Mouse (Mus musculus): ENCODE results near the gene Il16. TPM values are rescaled to one million over a fixed set of nuclear protein-coding genes. Genes with fewer than 3 reads are reported as not detected.

The Il16 gene
- total and polyA plus RNA-seq, 2 experiments from 2014 or later: 3.3 to 4.3 TPM

- TF ChIP-seq EP300 (IDR thresholded peaks at IDR 0.05; ENCODE audit: low read depth): no peak
- TF ChIP-seq CTCF (IDR thresholded peaks at IDR 0.05; ENCODE audit: low read depth): no peak
- ATAC-seq (ENCODE audit: insufficient read depth, low read depth) (no peak), DNase-seq (ENCODE audit: low spot score) (no peak)
- 73% methylated on average over 1 of the region's 1 CpGs for WGBS
- Histone ChIP-seq H3K4me3 (ENCODE audit: low read depth, low read length) (no peak overlapping the region), H3K9ac (replicated peaks; ENCODE audit: low read depth, low read length) (no peak overlapping the region), H3K27me3 (ENCODE audit: control insufficient read depth, insufficient read depth, low read length) (no peaks in the 10 kb centered on the region), H3K36me3 (replicated peaks; ENCODE audit: control insufficient read depth, insufficient read depth, low read length) (no peaks in the 10 kb centered on the region), H3K9me3 (replicated peaks; ENCODE audit: control insufficient read depth, low read length) (no peaks in the 10 kb centered on the region), H3K27ac (ENCODE audit: low read depth) (no peak overlapping the region), H3K4me2 (ENCODE audit: low read depth, low read length) (no peak overlapping the region), H3K4me1 (ENCODE audit: control insufficient read depth, insufficient read depth) (no peaks in the 10 kb centered on the region)
These were observed 121.5 kb downstream of the Il16 start for GRCm38 (mm10) chr7:83624065-83624464.

- no peak overlapping the region for H3K9ac ChIP-seq (replicated peaks; ENCODE audit: low read depth, low read length)
- H3K27me3 ChIP-seq (ENCODE audit: control insufficient read depth, insufficient read depth, low read length): no peaks in the 10 kb centered on the region
- H3K9me3 ChIP-seq (replicated peaks; ENCODE audit: control insufficient read depth, low read length): no peaks in the 10 kb centered on the region
- H3K4me2 ChIP-seq (ENCODE audit: low read depth, low read length): no peak overlapping the region
- WGBS: 83% methylated on average over 6 of the region's 6 CpGs
- ATAC-seq (ENCODE audit: insufficient read depth, low read depth) (no peak), DNase-seq (ENCODE audit: low spot score) (no peak)
- H3K4me1 ChIP-seq (ENCODE audit: control insufficient read depth, insufficient read depth): no peaks in the 10 kb centered on the region
- no peak for TF ChIP-seq EP300 (IDR thresholded peaks at IDR 0.05; ENCODE audit: low read depth)
- TF ChIP-seq CTCF (IDR thresholded peaks at IDR 0.05; ENCODE audit: low read depth): no peak
- no peaks in the 10 kb centered on the region for H3K36me3 ChIP-seq (replicated peaks; ENCODE audit: control insufficient read depth, insufficient read depth, low read length)
- no peak overlapping the region for H3K27ac ChIP-seq (ENCODE audit: low read depth)
- H3K4me3 ChIP-seq (ENCODE audit: low read depth, low read length): no peak overlapping the region
These were observed 122.9 kb downstream of the Il16 start for GRCm38 (mm10) chr7:83622582-83622981.

GRCm38 (mm10) chr7:83618709-83619108, 126.8 kb downstream of the Il16 start:
- Histone ChIP-seq H3K9ac (replicated peaks; ENCODE audit: low read depth, low read length) (no peak overlapping the region), H3K4me3 (ENCODE audit: low read depth, low read length) (no peak overlapping the region), H3K4me1 (ENCODE audit: control insufficient read depth, insufficient read depth) (no peaks in the 10 kb centered on the region), H3K4me2 (ENCODE audit: low read depth, low read length) (no peak overlapping the region), H3K27ac (ENCODE audit: low read depth) (no peak overlapping the region), H3K27me3 (ENCODE audit: control insufficient read depth, insufficient read depth, low read length) (no peaks in the 10 kb centered on the region), H3K36me3 (replicated peaks; ENCODE audit: control insufficient read depth, insufficient read depth, low read length) (no peaks in the 10 kb centered on the region), H3K9me3 (replicated peaks; ENCODE audit: control insufficient read depth, low read length) (no peaks in the 10 kb centered on the region)
- ATAC-seq (ENCODE audit: insufficient read depth, low read depth): no peak
- no peak for TF ChIP-seq CTCF (IDR thresholded peaks at IDR 0.05; ENCODE audit: low read depth)
- TF ChIP-seq EP300 (IDR thresholded peaks at IDR 0.05; ENCODE audit: low read depth): no peak
- 94% methylated on average over 1 of the region's 1 CpGs for whole genome bisulfite sequencing
- DNase-seq (ENCODE audit: low spot score): no peak

- H3K4me2 ChIP-seq (ENCODE audit: low read depth, low read length): no peak overlapping the region
- TF ChIP-seq CTCF (IDR thresholded peaks at IDR 0.05; ENCODE audit: low read depth) (no peak), EP300 (IDR thresholded peaks at IDR 0.05; ENCODE audit: low read depth) (no peak)
- ATAC-seq (ENCODE audit: insufficient read depth, low read depth): no peak
- H3K27me3 ChIP-seq (ENCODE audit: control insufficient read depth, insufficient read depth, low read length): no peaks in the 10 kb centered on the region
- WGBS: 87% methylated on average over 3 of the region's 3 CpGs
- no peak overlapping the region for H3K9ac ChIP-seq (replicated peaks; ENCODE audit: low read depth, low read length)
- H3K27ac ChIP-seq (ENCODE audit: low read depth): no peak overlapping the region
- H3K4me3 ChIP-seq (ENCODE audit: low read depth, low read length): no peak overlapping the region
- DNase-seq (ENCODE audit: low spot score): no peak
- no peaks in the 10 kb centered on the region for H3K9me3 ChIP-seq (replicated peaks; ENCODE audit: control insufficient read depth, low read length)
- no peaks in the 10 kb centered on the region for H3K4me1 ChIP-seq (ENCODE audit: control insufficient read depth, insufficient read depth)
- no peaks in the 10 kb centered on the region for H3K36me3 ChIP-seq (replicated peaks; ENCODE audit: control insufficient read depth, insufficient read depth, low read length)
These were observed 129.3 kb downstream of the Il16 start for GRCm38 (mm10) chr7:83616268-83616667.

GRCm38 (mm10) chr7:83615815-83616214, 129.7 kb downstream of the Il16 start:
- 78% methylated on average over 8 of the region's 8 CpGs for WGBS
- H3K36me3 ChIP-seq (replicated peaks; ENCODE audit: control insufficient read depth, insufficient read depth, low read length): no peaks in the 10 kb centered on the region
- DNase-seq (ENCODE audit: low spot score) (no peak), ATAC-seq (ENCODE audit: insufficient read depth, low read depth) (no peak)
- no peak overlapping the region for H3K9ac ChIP-seq (replicated peaks; ENCODE audit: low read depth, low read length)
- no peak overlapping the region for H3K27ac ChIP-seq (ENCODE audit: low read depth)
- H3K4me3 ChIP-seq (ENCODE audit: low read depth, low read length): no peak overlapping the region
- no peaks in the 10 kb centered on the region for H3K4me1 ChIP-seq (ENCODE audit: control insufficient read depth, insufficient read depth)
- H3K9me3 ChIP-seq (replicated peaks; ENCODE audit: control insufficient read depth, low read length): no peaks in the 10 kb centered on the region
- no peaks in the 10 kb centered on the region for H3K27me3 ChIP-seq (ENCODE audit: control insufficient read depth, insufficient read depth, low read length)
- TF ChIP-seq CTCF (IDR thresholded peaks at IDR 0.05; ENCODE audit: low read depth): no peak
- no peak for TF ChIP-seq EP300 (IDR thresholded peaks at IDR 0.05; ENCODE audit: low read depth)
- no peak overlapping the region for H3K4me2 ChIP-seq (ENCODE audit: low read depth, low read length)

GRCm38 (mm10) chr7:83615272-83615671, 130.3 kb downstream of the Il16 start:
- no peaks in the 10 kb centered on the region for H3K4me1 ChIP-seq (ENCODE audit: control insufficient read depth, insufficient read depth)
- no peak overlapping the region for H3K4me3 ChIP-seq (ENCODE audit: low read depth, low read length)
- TF ChIP-seq CTCF (IDR thresholded peaks at IDR 0.05; ENCODE audit: low read depth) (no peak), EP300 (IDR thresholded peaks at IDR 0.05; ENCODE audit: low read depth) (no peak)
- 91% methylated on average over 3 of the region's 3 CpGs for WGBS
- H3K9me3 ChIP-seq (replicated peaks; ENCODE audit: control insufficient read depth, low read length): no peaks in the 10 kb centered on the region
- no peak overlapping the region for H3K9ac ChIP-seq (replicated peaks; ENCODE audit: low read depth, low read length)
- no peaks in the 10 kb centered on the region for H3K27me3 ChIP-seq (ENCODE audit: control insufficient read depth, insufficient read depth, low read length)
- ATAC-seq (ENCODE audit: insufficient read depth, low read depth) (no peak), DNase-seq (ENCODE audit: low spot score) (no peak)
- no peaks in the 10 kb centered on the region for H3K36me3 ChIP-seq (replicated peaks; ENCODE audit: control insufficient read depth, insufficient read depth, low read length)
- no peak overlapping the region for H3K27ac ChIP-seq (ENCODE audit: low read depth)
- no peak overlapping the region for H3K4me2 ChIP-seq (ENCODE audit: low read depth, low read length)
